Mouse (Mus musculus) embryonic facial prominence, embryonic 14.5 days (tissue): ENCODE results near the gene Slc43a2. TPM values are rescaled to one million over a fixed set of nuclear protein-coding genes. Genes with fewer than 3 reads are reported as not detected.

Experiments used
- ATAC-seq: fragments of 200-750 bp; cut with Nextera tagmentation; 2 replicates; pipeline ENCODE4 v1.8.0; 2017; ENCODE audit warnings: low read depth, moderate number of reproducible peaks, moderate TSS enrichment
- DNase-seq: peaks from one replicate; pipeline ENCODE4 v3.0.0-alpha.2; 2015; ENCODE audit warnings: low spot score
- H3K27ac ChIP-seq: fragments of 300-500 bp; sonication (generic); replicated peaks from 2 replicates; pipeline ENCODE4 v1.5.1; 2014; ENCODE audit warnings: low read depth, mild to moderate bottlenecking, low read length, moderate library complexity
- H3K27me3 ChIP-seq: fragments of 300-500 bp; sonication (generic); replicated peaks from 2 replicates; pipeline ENCODE4 v1.6.1; 2014; ENCODE audit warnings: low read length; ENCODE audit not compliant: control insufficient read depth, insufficient read depth
- H3K36me3 ChIP-seq: fragments of 300-500 bp; sonication (generic); 2 replicates; pipeline ENCODE4 v1.6.1; 2014; ENCODE audit warnings: low read length, mixed read lengths; ENCODE audit not compliant: control insufficient read depth, insufficient read depth
- H3K4me1 ChIP-seq: fragments of 300-500 bp; sonication (generic); 2 replicates; pipeline ENCODE4 v1.6.1; 2014; ENCODE audit warnings: antibody characterized with exemption, low read length; ENCODE audit not compliant: control insufficient read depth, insufficient read depth
- H3K4me2 ChIP-seq: fragments of 300-500 bp; sonication (generic); 2 replicates; pipeline ENCODE4 v1.6.1; 2014; ENCODE audit warnings: low read depth, mild to moderate bottlenecking, low read length, moderate library complexity, mixed read lengths
- H3K4me3 ChIP-seq: fragments of 300-500 bp; sonication (generic); 2 replicates; pipeline ENCODE4 v1.5.1; 2014; ENCODE audit warnings: low read depth, mild to moderate bottlenecking, low read length
- H3K9ac ChIP-seq: fragments of 300-500 bp; sonication (generic); 2 replicates; pipeline ENCODE4 v1.6.1; 2014; ENCODE audit warnings: low read depth, mild to moderate bottlenecking, low read length, moderate library complexity, mixed read lengths
- H3K9me3 ChIP-seq: fragments of 300-500 bp; sonication (generic); 2 replicates; pipeline ENCODE4 v1.6.1; 2016; ENCODE audit warnings: low read length; ENCODE audit not compliant: control insufficient read depth
- WGBS: fragments of 180-500 bp; shearing (Covaris S2); extraction: QIAGEN DNeasy Blood & Tissue Kit; methylation state at CpG from one replicate; pipeline ENCODE4 v1.1.7; 2014; 5-methylcytosine and 5-hydroxymethylcytosine counted together
- polyA plus RNA-seq: library from polyadenylated mRNA; unstranded; fragments of >200 nt; fragmentation: Nextera tagmentation; extraction: Ambion mirVana; gene quantifications from 2 replicates; pipeline ENCODE4 v1.2.1, GENCODE M21; 2014

The Slc43a2 gene
- polyA plus RNA-seq, 1 experiment from 2014 or later, result 4.3 TPM

- whole genome bisulfite sequencing, result 73% methylated on average over 2 of the region's 2 CpGs
- Histone ChIP-seq H3K4me2 (no peak overlapping the region), H3K27ac (no peak overlapping the region), H3K9me3 (no peaks in the 10 kb centered on the region), H3K4me3 (no peak overlapping the region), H3K36me3 (no peaks in the 10 kb centered on the region), H3K27me3 (no peaks in the 10 kb centered on the region), H3K9ac (no peak overlapping the region), H3K4me1 (peaks cover 3% of the 10 kb centered on the region; the same call in 1 of the 2 replicates)
- no peak for ATAC-seq
- no peak for DNase-seq
Measured at GRCm38 (mm10) chr11:75583521-75583920, 52.0 kb downstream of the Slc43a2 start.

DNA sequence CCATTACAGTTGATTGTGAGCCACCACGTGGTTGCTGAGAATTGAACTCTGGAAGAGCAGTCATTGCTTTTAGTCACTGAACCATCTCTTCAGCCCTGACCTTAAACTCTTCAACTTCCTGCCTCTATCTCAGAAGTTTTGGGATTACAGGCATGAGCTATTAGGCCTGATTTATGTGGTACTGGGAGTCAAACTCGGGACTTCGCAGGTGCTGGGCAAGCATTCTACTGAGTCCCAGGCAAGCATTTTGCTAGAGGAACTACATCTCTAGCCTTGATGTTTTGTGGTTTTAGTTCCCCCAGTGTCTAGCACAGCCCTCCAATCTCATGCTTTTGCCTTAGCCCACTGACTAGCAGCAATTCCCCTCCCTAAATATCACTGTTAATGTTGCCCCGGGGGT lies 53.6 kb downstream of the Slc43a2 start:
- ATAC-seq, result no peak
- no peak for DNase-seq
- no peak overlapping the region for H3K27ac ChIP-seq

DNA sequence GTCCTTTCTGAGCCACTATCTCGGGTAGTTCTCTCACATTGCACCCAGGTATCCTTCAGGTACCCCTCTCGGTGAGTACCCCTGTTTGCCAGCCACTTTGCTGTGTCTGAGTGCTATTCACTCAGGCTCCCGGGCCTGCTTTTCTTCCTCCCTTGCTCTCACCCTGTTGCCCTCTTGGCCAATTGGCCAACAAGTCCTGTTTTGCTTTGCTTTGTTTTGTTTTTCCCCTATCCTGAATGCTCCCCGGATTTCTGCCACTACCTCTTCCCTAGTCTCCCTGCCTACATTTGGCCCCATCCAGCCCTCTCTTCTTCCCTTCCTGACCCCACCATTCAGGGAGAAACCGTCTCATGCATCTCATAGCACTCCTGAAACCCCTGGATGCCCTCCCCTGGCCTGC lies 54.5 kb downstream of the Slc43a2 start:
- H3K27me3 ChIP-seq, result no peaks in the 10 kb centered on the region
- no peak overlapping the region for H3K4me2 ChIP-seq
- H3K9me3 ChIP-seq, result no peaks in the 10 kb centered on the region
- no peak overlapping the region for H3K9ac ChIP-seq
- H3K27ac ChIP-seq, result no peak overlapping the region
- 66% methylated on average over 5 of the region's 5 CpGs for WGBS
- no peaks in the 10 kb centered on the region for H3K36me3 ChIP-seq
- no peak overlapping the region for H3K4me3 ChIP-seq
- no peak for ATAC-seq
- H3K4me1 ChIP-seq, result peaks cover 14% of the 10 kb centered on the region
- no peak for DNase-seq

More for the DNA sequence above, 53.6 kb downstream of the Slc43a2 start:
- Histone ChIP-seq H3K9me3 (no peaks in the 10 kb centered on the region), H3K4me2 (no peak overlapping the region), H3K4me3 (no peak overlapping the region), H3K36me3 (no peaks in the 10 kb centered on the region), H3K4me1 (peaks cover 14% of the 10 kb centered on the region), H3K27me3 (no peaks in the 10 kb centered on the region), H3K9ac (no peak overlapping the region)
- WGBS, result 75% methylated on average over 4 of the region's 4 CpGs

- peaks cover 14% of the 10 kb centered on the region for H3K4me1 ChIP-seq
- ATAC-seq (no peak), DNase-seq (no peak)
- 0 out of 2 replicates have a peak overlapping the region, but pooled peaks have one; percentile 85 for H3K4me2 ChIP-seq
- no peaks in the 10 kb centered on the region for H3K9me3 ChIP-seq
- H3K27me3 ChIP-seq, result no peaks in the 10 kb centered on the region
- H3K36me3 ChIP-seq, result no peaks in the 10 kb centered on the region
- no peak overlapping the region for H3K4me3 ChIP-seq
- 79% methylated on average over 5 of the region's 5 CpGs for WGBS
- peak overlapping the region; percentile 30; the same call in 1 of the 2 replicates for H3K27ac ChIP-seq
- H3K9ac ChIP-seq, result 0 out of 2 replicates have a peak overlapping the region, but pooled peaks have one; percentile 93
Measured at GRCm38 (mm10) chr11:75586963-75587362, 55.5 kb downstream of the Slc43a2 start.

- Histone ChIP-seq H3K9ac (peak within 1 kb of the TSS; percentile 93), H3K27me3 (no peaks in the 10 kb centered on the region), H3K36me3 (peaks cover 7% of the 10 kb centered on the region), H3K4me1 (peaks cover 14% of the 10 kb centered on the region), H3K27ac (peak within 1 kb of the TSS; percentile 82), H3K4me2 (peak within 1 kb of the TSS; percentile 85), H3K9me3 (no peaks in the 10 kb centered on the region), H3K4me3 (peak within 1 kb of the TSS; percentile 90)
- WGBS, result 7% methylated on average over 36 of the region's 49 CpGs
- DNase-seq (peak; percentile 96), ATAC-seq (peak; percentile 96)
Measured at GRCm38 (mm10) chr11:75587493-75588284, 56.2 kb downstream of the Slc43a2 start, which contains the start of gene Pitpna. TSS of gene Pitpna (plus strand) at chr11:75588097.

GRCm38 (mm10) chr11:75588285-75588941 lies 56.9 kb downstream of the Slc43a2 start:
- no peak for DNase-seq
- Histone ChIP-seq H3K4me1 (peaks cover 14% of the 10 kb centered on the region), H3K9ac (peak overlapping the region; percentile 93), H3K27ac (peak overlapping the region; percentile 82), H3K4me3 (peak overlapping the region; percentile 90), H3K4me2 (peak overlapping the region; percentile 85), H3K36me3 (peaks cover 14% of the 10 kb centered on the region), H3K27me3 (no peaks in the 10 kb centered on the region), H3K9me3 (no peaks in the 10 kb centered on the region)
- WGBS, result under 1% methylated on average over 31 of the region's 37 CpGs
- peak; percentile 88 for ATAC-seq

- peaks cover 40% of the 10 kb centered on the region for H3K36me3 ChIP-seq
- H3K4me1 ChIP-seq, result peaks cover 11% of the 10 kb centered on the region
- no peak for ATAC-seq
- DNase-seq, result no peak
- H3K9ac ChIP-seq, result no peak overlapping the region
- no peaks in the 10 kb centered on the region for H3K27me3 ChIP-seq
- no peak overlapping the region for H3K4me3 ChIP-seq
- 83% methylated on average over 5 of the region's 5 CpGs for WGBS
- no peak overlapping the region for H3K4me2 ChIP-seq
- H3K9me3 ChIP-seq, result no peaks in the 10 kb centered on the region
- H3K27ac ChIP-seq, result no peak overlapping the region
Measured at GRCm38 (mm10) chr11:75592612-75593011, 61.1 kb downstream of the Slc43a2 start.

DNA sequence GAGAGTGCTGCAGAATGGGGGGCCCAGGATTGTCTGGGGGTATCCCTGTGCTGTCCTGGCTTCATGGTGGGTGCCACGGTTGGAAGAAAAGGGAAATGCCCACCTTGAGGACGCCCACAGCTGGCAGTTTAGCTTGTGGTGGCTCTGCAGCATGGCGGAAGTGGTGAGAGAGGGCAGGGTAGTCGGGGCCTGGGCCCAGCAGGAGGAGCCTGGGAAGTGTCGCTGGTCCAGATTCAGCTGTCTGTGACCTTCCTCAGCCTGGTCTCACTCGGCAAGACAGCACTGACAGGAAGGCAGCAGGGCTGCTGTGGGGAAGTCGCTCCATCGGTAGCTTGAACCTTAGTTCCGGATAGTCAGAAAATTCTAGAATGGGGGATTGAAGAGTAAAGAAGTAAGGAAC lies 62.9 kb downstream of the Slc43a2 start:
- no peak overlapping the region for H3K9ac ChIP-seq
- peaks cover 3% of the 10 kb centered on the region for H3K4me1 ChIP-seq
- H3K9me3 ChIP-seq, result no peaks in the 10 kb centered on the region
- DNase-seq (no peak), ATAC-seq (no peak)
- 84% methylated on average over 9 of the region's 9 CpGs for WGBS
- H3K27me3 ChIP-seq, result no peaks in the 10 kb centered on the region
- H3K4me3 ChIP-seq, result no peak overlapping the region
- H3K36me3 ChIP-seq, result peaks cover 57% of the 10 kb centered on the region
- H3K27ac ChIP-seq, result no peak overlapping the region
- no peak overlapping the region for H3K4me2 ChIP-seq
